Mouse (Mus musculus) myocyte (in vitro differentiated cells): ENCODE results near the gene Laptm5. TPM values are rescaled to one million over a fixed set of nuclear protein-coding genes. Genes with fewer than 3 reads are reported as not detected.

Experiments used
- H3K27me3 ChIP-seq: one replicate; pipeline ENCODE4 v1.6.1; 2011; ENCODE audit not compliant: control insufficient read depth, insufficient read depth, insufficient read length
- H3K36me3 ChIP-seq: one replicate; pipeline ENCODE4 v1.6.1; 2011; ENCODE audit not compliant: control insufficient read depth, insufficient read depth
- H3K4me2 ChIP-seq: one replicate; pipeline ENCODE4 v1.6.1; 2011; ENCODE audit warnings: low read depth, control low read depth
- H3K4me3 ChIP-seq: one replicate; pipeline ENCODE4 v1.5.1; 2011; ENCODE audit warnings: mild to moderate bottlenecking, control low read depth, moderate library complexity
- H3K79me2 ChIP-seq: one replicate; pipeline ENCODE4 v1.6.1; 2011; ENCODE audit not compliant: control insufficient read depth, insufficient read depth
- H3ac ChIP-seq: one replicate; pipeline ENCODE4 v1.6.1; 2011; ENCODE audit not compliant: control insufficient read depth, insufficient read length
- CEBPB ChIP-seq: IDR thresholded peaks from 2 replicates; pipeline ENCODE4 v1.6.1; 2011; ENCODE audit warnings: mild to moderate bottlenecking, moderate library complexity; ENCODE audit not compliant: poor library complexity, insufficient read depth, severe bottlenecking
- E2F4 ChIP-seq: IDR thresholded peaks from one replicate; pipeline ENCODE4 v1.6.1; 2011; ENCODE audit warnings: mild to moderate bottlenecking, control low read depth, moderate library complexity; ENCODE audit not compliant: insufficient read depth
- MAX ChIP-seq: IDR thresholded peaks from one replicate; pipeline ENCODE4 v1.6.1; 2011; ENCODE audit warnings: low read depth, mild to moderate bottlenecking, control low read depth
- MYOD1 ChIP-seq, 3 experiments: IDR thresholded peaks; one replicate each; pipeline ENCODE4 v1.6.1; 2011; ENCODE audit warnings: control low read depth in 2 of 3, low read depth in 2 of 3, mild to moderate bottlenecking in 2 of 3, moderate library complexity in 1 of 3; ENCODE audit not compliant: insufficient read length in 2 of 3, control insufficient read depth in 1 of 3
- MYOG ChIP-seq, 3 experiments: IDR thresholded peaks; one replicate each; pipeline ENCODE4 v1.6.1; 2011; ENCODE audit warnings: control low read depth in 2 of 3, low read depth in 2 of 3, mild to moderate bottlenecking in 2 of 3; ENCODE audit not compliant: insufficient read length in 2 of 3, control insufficient read depth in 1 of 3, insufficient read depth in 1 of 3
- POLR2A ChIP-seq: IDR thresholded peaks from one replicate; pipeline ENCODE4 v1.6.1; 2011; ENCODE audit warnings: low read depth, mild to moderate bottlenecking, control low read depth, moderate library complexity; ENCODE audit not compliant: insufficient read length
- POLR2AphosphoS2 ChIP-seq: IDR thresholded peaks from one replicate; pipeline ENCODE4 v1.6.1; 2011; ENCODE audit warnings: low read depth, control low read depth; ENCODE audit not compliant: insufficient read length
- REST ChIP-seq: IDR thresholded peaks from one replicate; pipeline ENCODE4 v1.6.1; 2011; ENCODE audit warnings: mild to moderate bottlenecking, control low read depth, moderate library complexity; ENCODE audit not compliant: insufficient read depth, insufficient read length
- SRF ChIP-seq: IDR thresholded peaks from one replicate; pipeline ENCODE4 v1.6.1; 2011; ENCODE audit warnings: low read depth; ENCODE audit not compliant: control insufficient read depth, insufficient read length
- TCF12 ChIP-seq: IDR thresholded peaks from one replicate; pipeline ENCODE4 v1.6.1; 2011; ENCODE audit warnings: mild to moderate bottlenecking, control low read depth; ENCODE audit not compliant: poor library complexity, insufficient read depth, severe bottlenecking
- TCF3 ChIP-seq: IDR thresholded peaks from one replicate; pipeline ENCODE4 v1.6.1; 2011; ENCODE audit warnings: low read depth, control low read depth; ENCODE audit not compliant: insufficient read length
- USF1 ChIP-seq: IDR thresholded peaks from one replicate; pipeline ENCODE4 v1.6.1; 2011; ENCODE audit warnings: low read depth, mild to moderate bottlenecking, control low read depth, moderate library complexity
- polyA plus RNA-seq: library from polyadenylated mRNA; unstranded; fragments of >200 nt; fragmentation: generic; extraction: Trizol; gene quantifications from one replicate; pipeline ENCODE4 v1.2.1, GENCODE M21; 2012; ENCODE audit warnings: missing spikeins

The Laptm5 gene
- polyA plus RNA-seq, 1 experiment: 0.06 TPM

DNA sequence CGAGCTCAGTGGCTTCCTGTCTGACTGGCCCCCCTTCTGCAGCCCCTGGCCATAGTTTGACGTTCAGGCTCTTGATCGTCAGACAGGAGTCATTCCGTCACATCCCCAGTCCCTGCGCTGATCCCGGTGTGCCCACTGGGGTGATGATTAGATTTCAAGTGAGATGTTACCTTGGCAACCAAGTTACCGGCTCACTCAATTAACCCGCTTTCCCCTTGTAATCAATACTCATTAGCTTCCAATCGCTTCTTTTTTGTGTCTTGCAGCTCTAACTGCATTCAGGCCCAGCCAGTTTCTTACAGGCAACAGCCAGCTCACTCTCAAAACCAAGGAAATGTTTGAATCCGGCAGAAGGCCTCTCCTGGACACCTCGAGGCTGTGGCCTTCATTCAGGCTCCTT, 40.5 kb upstream of the Laptm5 start:
- H3K36me3 ChIP-seq: no peaks in the 10 kb centered on the region
- H3K79me2 ChIP-seq: no peaks in the 10 kb centered on the region
- no peak overlapping the region for H3K4me3 ChIP-seq
- H3K27me3 ChIP-seq: no peaks in the 10 kb centered on the region
- TF ChIP-seq TCF12: no peak
- TF ChIP-seq E2F4: no peak
- TF ChIP-seq USF1: no peak
- TF ChIP-seq REST: no peak
- TF ChIP-seq MYOD1 (IDR thresholded peaks at IDR 0.05; ENCODE audit: control insufficient read depth in 1 of 3, insufficient read length in 2 of 3, low read depth in 2 of 3): no peak
- TF ChIP-seq POLR2A: no peak
- no peak for TF ChIP-seq POLR2AphosphoS2
- TF ChIP-seq MYOG (IDR thresholded peaks at IDR 0.05; ENCODE audit: control insufficient read depth in 1 of 3, insufficient read depth in 1 of 3, insufficient read length in 2 of 3, low read depth in 2 of 3): no peak
- TF ChIP-seq TCF3: no peak
- no peak for TF ChIP-seq SRF
- no peak for TF ChIP-seq MAX
- no peak for TF ChIP-seq CEBPB
- H3K4me2 ChIP-seq: no peak overlapping the region
- H3ac ChIP-seq: no peak overlapping the region

DNA sequence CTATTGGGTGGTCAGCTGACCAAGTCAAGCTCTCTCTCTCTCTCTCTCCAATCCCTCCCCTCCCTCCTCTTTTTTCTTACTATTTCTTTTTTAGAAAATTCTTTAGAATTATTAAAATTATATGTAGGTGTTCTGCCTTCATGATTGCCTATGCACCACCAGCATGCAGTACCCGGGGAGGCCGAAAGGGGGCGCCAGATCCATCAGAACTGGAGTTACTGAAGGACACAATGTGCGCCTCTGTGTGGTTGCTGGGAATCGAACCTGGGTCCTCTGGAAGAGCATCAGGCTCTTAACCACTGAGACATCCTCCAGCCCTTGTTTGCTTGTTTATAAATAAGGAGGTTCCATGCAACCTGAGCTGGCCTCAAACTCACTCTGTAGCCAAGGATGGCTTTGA, 39.5 kb upstream of the Laptm5 start:
- H3ac ChIP-seq: no peak overlapping the region
- no peak overlapping the region for H3K4me2 ChIP-seq
- no peak overlapping the region for H3K4me3 ChIP-seq
- no peaks in the 10 kb centered on the region for H3K79me2 ChIP-seq
- no peaks in the 10 kb centered on the region for H3K27me3 ChIP-seq
- H3K36me3 ChIP-seq: no peaks in the 10 kb centered on the region
- no peak for TF ChIP-seq USF1
- TF ChIP-seq MYOG (IDR thresholded peaks at IDR 0.05; ENCODE audit: control insufficient read depth in 1 of 3, insufficient read depth in 1 of 3, insufficient read length in 2 of 3, low read depth in 2 of 3): no peak
- no peak for TF ChIP-seq REST
- no peak for TF ChIP-seq POLR2AphosphoS2
- TF ChIP-seq MAX: no peak
- TF ChIP-seq MYOD1 (IDR thresholded peaks at IDR 0.05; ENCODE audit: control insufficient read depth in 1 of 3, insufficient read length in 2 of 3, low read depth in 2 of 3): no peak
- TF ChIP-seq TCF3: no peak
- TF ChIP-seq POLR2A: no peak
- TF ChIP-seq E2F4: no peak
- TF ChIP-seq SRF: no peak
- TF ChIP-seq TCF12: no peak
- no peak for TF ChIP-seq CEBPB

DNA sequence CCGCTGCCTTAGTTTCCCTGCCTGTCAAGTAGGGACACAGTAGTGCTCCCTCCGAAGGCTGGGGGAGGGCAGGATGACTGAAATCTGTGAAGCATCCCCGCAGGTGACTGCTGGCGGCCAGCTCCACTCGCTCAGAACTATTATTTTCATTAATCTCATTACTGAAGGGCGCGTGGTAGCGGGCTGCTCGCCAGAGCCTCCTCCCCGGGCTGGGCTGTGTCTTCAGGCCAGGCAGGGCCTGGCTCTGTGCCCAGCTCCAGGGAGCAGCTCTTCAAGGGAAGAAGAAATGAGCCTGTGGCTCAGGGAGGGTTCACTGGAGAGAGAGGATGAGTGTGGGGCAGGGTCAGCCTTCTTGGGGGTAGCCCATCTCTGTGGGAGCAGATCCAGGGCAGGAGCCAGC, 38.3 kb upstream of the Laptm5 start:
- no peak overlapping the region for H3K4me2 ChIP-seq
- no peaks in the 10 kb centered on the region for H3K79me2 ChIP-seq
- no peak for TF ChIP-seq TCF12
- TF ChIP-seq MYOG (IDR thresholded peaks at IDR 0.05; ENCODE audit: control insufficient read depth in 1 of 3, insufficient read depth in 1 of 3, insufficient read length in 2 of 3, low read depth in 2 of 3): no peak
- no peak for TF ChIP-seq TCF3
- TF ChIP-seq USF1: no peak
- no peak for TF ChIP-seq SRF
- no peak for TF ChIP-seq MYOD1 (IDR thresholded peaks at IDR 0.05; ENCODE audit: control insufficient read depth in 1 of 3, insufficient read length in 2 of 3, low read depth in 2 of 3)
- no peak for TF ChIP-seq POLR2AphosphoS2
- no peak for TF ChIP-seq POLR2A
- TF ChIP-seq E2F4: no peak
- TF ChIP-seq MAX: no peak
- no peak for TF ChIP-seq REST
- TF ChIP-seq CEBPB: no peak
- no peak overlapping the region for H3ac ChIP-seq
- no peaks in the 10 kb centered on the region for H3K36me3 ChIP-seq
- H3K4me3 ChIP-seq: no peak overlapping the region
- no peaks in the 10 kb centered on the region for H3K27me3 ChIP-seq

DNA sequence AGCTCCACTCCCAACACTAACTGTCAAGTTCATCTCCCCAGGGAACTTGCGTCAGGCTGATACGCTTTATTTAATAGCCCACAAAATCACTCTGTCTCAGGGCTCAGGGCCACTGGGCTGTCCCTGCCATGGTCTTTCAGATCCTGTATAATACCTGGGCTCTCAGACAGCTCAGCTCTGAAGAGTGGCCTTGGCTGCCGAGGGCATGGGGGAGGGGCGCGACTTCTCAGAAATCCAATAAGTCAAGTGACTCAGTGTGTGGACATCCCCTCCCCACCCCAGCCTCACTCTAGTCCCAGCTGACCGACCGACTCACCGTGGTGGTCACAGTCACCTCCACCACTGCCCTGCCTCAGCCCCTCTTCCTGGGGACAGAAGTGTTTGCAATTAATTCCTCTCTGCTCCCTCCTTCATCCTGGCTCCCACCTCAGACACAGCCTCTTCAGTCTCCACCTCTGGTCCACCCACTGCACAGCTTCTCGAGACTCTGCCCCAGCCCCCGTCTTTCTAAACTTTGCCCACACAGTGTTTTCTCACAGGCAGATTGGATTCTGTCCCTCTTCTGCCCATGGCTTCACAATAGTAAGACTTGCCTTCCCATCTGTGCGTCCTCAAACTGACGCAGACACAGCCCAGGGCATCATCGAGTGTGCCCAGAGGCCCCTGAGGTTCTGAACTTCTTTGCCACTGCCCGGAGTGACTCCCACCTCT, 36.8 kb upstream of the Laptm5 start:
- H3K4me3 ChIP-seq: no peak overlapping the region
- H3K79me2 ChIP-seq: no peaks in the 10 kb centered on the region
- no peaks in the 10 kb centered on the region for H3K27me3 ChIP-seq
- TF ChIP-seq POLR2AphosphoS2: no peak
- no peak overlapping the region for H3ac ChIP-seq
- no peaks in the 10 kb centered on the region for H3K36me3 ChIP-seq
- no peak overlapping the region for H3K4me2 ChIP-seq
